Mouse (Mus musculus) embryonic fibroblast, embryonic 13.5 days (primary cell): ENCODE data around the gene Ero1lb.

Source experiments
- CTCF ChIP-seq: IDR thresholded peaks from 2 replicates; pipeline ENCODE4 v1.5.1; 2011; ENCODE audit warnings: mild to moderate bottlenecking, control low read depth, low read length, moderate library complexity, borderline replicate concordance; ENCODE audit not compliant: insufficient read depth
- POLR2A ChIP-seq: IDR thresholded peaks from 2 replicates; pipeline ENCODE4 v1.6.1; 2011; ENCODE audit warnings: low read depth, mild to moderate bottlenecking, control low read depth, low read length, moderate library complexity

DNA sequence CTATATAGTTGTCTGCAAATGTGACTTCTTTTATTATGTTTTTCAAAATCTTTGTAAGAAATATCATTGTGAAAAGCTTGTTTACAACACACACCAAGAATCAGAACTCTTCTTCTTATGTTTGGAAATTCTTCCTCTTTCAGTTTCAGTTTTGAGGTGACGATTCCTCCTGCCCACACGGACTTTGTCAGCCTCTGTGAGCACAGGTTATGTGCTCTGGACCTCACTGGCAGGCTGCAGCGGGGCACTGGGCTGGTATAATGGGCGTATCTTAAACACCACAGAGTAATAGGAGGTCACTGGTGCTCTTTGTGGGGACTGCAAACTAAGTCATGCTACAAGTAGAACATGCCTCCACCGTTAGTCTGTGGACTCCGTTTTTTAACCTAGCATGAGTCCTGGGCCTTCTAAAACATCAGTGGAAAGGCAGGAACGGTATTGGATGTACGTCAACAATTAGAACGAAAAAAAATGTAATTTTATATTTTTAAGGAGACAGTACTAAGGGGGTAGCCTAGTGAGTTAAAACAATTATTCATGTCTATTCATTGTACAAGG lies 9.4 kb downstream of the Ero1lb start:
- no peak for TF ChIP-seq POLR2A
- no peak for TF ChIP-seq CTCF
